Mouse (Mus musculus) midbrain, postnatal 0 days (tissue): Measurements from ENCODE around the gene Ankrd50. TPM values are rescaled to one million over a fixed set of nuclear protein-coding genes. Genes with fewer than 3 reads are reported as not detected.

Source experiments
- ATAC-seq: fragments of 200-750 bp; cut with Nextera tagmentation; 2 replicates; pipeline ENCODE4 v1.8.0; 2017; ENCODE audit warnings: moderate number of reproducible peaks, mild to moderate bottlenecking, moderate TSS enrichment, moderate library complexity; ENCODE audit not compliant: low FRiP score
- DNase-seq: peaks from one replicate; pipeline ENCODE4 v3.0.0-alpha.2; 2015; ENCODE audit warnings: low spot score
- H3K27ac ChIP-seq: fragments of 300-500 bp; sonication (generic); 2 replicates; pipeline ENCODE4 v1.5.1; 2014; ENCODE audit warnings: low read depth, mild to moderate bottlenecking, low read length, mixed read lengths
- H3K27me3 ChIP-seq: fragments of 300-500 bp; sonication (generic); 2 replicates; pipeline ENCODE4 v1.6.1; 2014; ENCODE audit warnings: low read length, control low read depth, mixed read lengths; ENCODE audit not compliant: insufficient read depth
- H3K36me3 ChIP-seq: fragments of 300-500 bp; sonication (generic); 2 replicates; pipeline ENCODE4 v1.6.1; 2014; ENCODE audit warnings: low read length, control low read depth, mixed read lengths; ENCODE audit not compliant: insufficient read depth
- H3K4me1 ChIP-seq: fragments of 300-500 bp; sonication (generic); 2 replicates; pipeline ENCODE4 v1.6.1; 2014; ENCODE audit warnings: mild to moderate bottlenecking, control low read depth, antibody characterized with exemption, low read length, mixed read lengths; ENCODE audit not compliant: insufficient read depth
- H3K4me2 ChIP-seq: fragments of 300-500 bp; sonication (generic); 2 replicates; pipeline ENCODE4 v1.6.1; 2014; ENCODE audit warnings: low read depth, mild to moderate bottlenecking, low read length, mixed read lengths; ENCODE audit not compliant: poor library complexity, severe bottlenecking
- H3K4me3 ChIP-seq: fragments of 300-500 bp; sonication (generic); 2 replicates; pipeline ENCODE4 v1.5.1; 2014; ENCODE audit warnings: low read depth, mild to moderate bottlenecking, low read length, moderate library complexity
- H3K9ac ChIP-seq: fragments of 300-500 bp; sonication (generic); replicated peaks from 2 replicates; pipeline ENCODE4 v1.6.1; 2014; ENCODE audit warnings: mild to moderate bottlenecking, low read length, moderate library complexity, mixed read lengths; ENCODE audit not compliant: poor library complexity, severe bottlenecking
- H3K9me3 ChIP-seq: fragments of 300-500 bp; sonication (generic); 2 replicates; pipeline ENCODE4 v1.6.1; 2016; ENCODE audit warnings: low read length, control low read depth
- CTCF ChIP-seq: IDR thresholded peaks from 2 replicates; pipeline ENCODE4 v1.5.1; 2016; ENCODE audit warnings: antibody characterized with exemption, mild to moderate bottlenecking
- WGBS: fragments of 180-500 bp; shearing (Covaris S2); extraction: QIAGEN DNeasy Blood & Tissue Kit; methylation state at CpG from one replicate; pipeline ENCODE4 v1.1.7; 2014; 5-methylcytosine and 5-hydroxymethylcytosine counted together
- polyA plus RNA-seq: library from polyadenylated mRNA; unstranded; fragments of >200 nt; fragmentation: Nextera tagmentation; extraction: Ambion mirVana; gene quantifications from 2 replicates; pipeline ENCODE4 v1.2.1, GENCODE M21; 2015
- total RNA-seq: library from RNA; depleted of rRNA; stranded (reverse); fragments of >200 nt; gene quantifications from 2 replicates; pipeline ENCODE4 v1.2.3, GENCODE M21; 2014; rRNA removed

The Ankrd50 gene
- 72.7 and 74.1 TPM in 2 replicates for total RNA-seq
- polyA plus RNA-seq, result 12.2 and 14.9 TPM in 2 replicates

- Histone ChIP-seq H3K36me3 (no peaks in the 10 kb centered on the region), H3K4me3 (peak within 1 kb of the TSS; percentile 87), H3K4me2 (peak within 1 kb of the TSS; percentile 91), H3K9me3 (no peaks in the 10 kb centered on the region), H3K9ac (peak within 1 kb of the TSS; percentile 70), H3K4me1 (peaks cover 11% of the 10 kb centered on the region; the same call in 1 of the 2 replicates), H3K27ac (peak within 1 kb of the TSS; percentile 82), H3K27me3 (no peaks in the 10 kb centered on the region)
- WGBS, result 1% methylated on average over 61 of the region's 81 CpGs
- TF ChIP-seq CTCF, result peak; percentile 29
- peak; percentile 98 for ATAC-seq
- DNase-seq, result peak; percentile 98
Observed at GRCm38 (mm10) chr3:38484191-38485106, at the start of gene Ankrd50. TSS of gene Ankrd50 (minus strand) at chr3:38484844.

- DNase-seq, result peak; percentile 20
- WGBS, result 80% methylated on average over 6 of the region's 6 CpGs
- no peak for ATAC-seq
- Histone ChIP-seq H3K9me3 (no peaks in the 10 kb centered on the region), H3K27ac (no peak overlapping the region), H3K9ac (no peak overlapping the region), H3K4me3 (no peak overlapping the region), H3K4me1 (no peaks in the 10 kb centered on the region), H3K4me2 (no peak overlapping the region), H3K36me3 (no peaks in the 10 kb centered on the region), H3K27me3 (no peaks in the 10 kb centered on the region)
- no peak for TF ChIP-seq CTCF
Observed at GRCm38 (mm10) chr3:38534245-38534644, 49.6 kb upstream of the Ankrd50 start.

GRCm38 (mm10) chr3:38520426-38520825 lies 35.8 kb upstream of the Ankrd50 start:
- H3K9me3 ChIP-seq, result no peaks in the 10 kb centered on the region
- no peaks in the 10 kb centered on the region for H3K27me3 ChIP-seq
- no peaks in the 10 kb centered on the region for H3K4me1 ChIP-seq
- DNase-seq (peak; percentile 10), ATAC-seq (no peak)
- H3K27ac ChIP-seq, result no peak overlapping the region
- H3K4me2 ChIP-seq, result no peak overlapping the region
- no peaks in the 10 kb centered on the region for H3K36me3 ChIP-seq
- H3K4me3 ChIP-seq, result no peak overlapping the region
- WGBS, result 89% methylated on average over 2 of the region's 2 CpGs
- TF ChIP-seq CTCF, result no peak
- H3K9ac ChIP-seq, result no peak overlapping the region

- no peaks in the 10 kb centered on the region for H3K9me3 ChIP-seq
- H3K27me3 ChIP-seq, result no peaks in the 10 kb centered on the region
- WGBS, result 80% methylated on average over 3 of the region's 3 CpGs
- H3K4me3 ChIP-seq, result no peak overlapping the region
- no peak for TF ChIP-seq CTCF
- no peak overlapping the region for H3K27ac ChIP-seq
- no peak overlapping the region for H3K4me2 ChIP-seq
- H3K36me3 ChIP-seq, result no peaks in the 10 kb centered on the region
- H3K4me1 ChIP-seq, result no peaks in the 10 kb centered on the region
- ATAC-seq, result no peak
- no peak for DNase-seq
- no peak overlapping the region for H3K9ac ChIP-seq
Observed at GRCm38 (mm10) chr3:38519971-38520370, 35.3 kb upstream of the Ankrd50 start.

GRCm38 (mm10) chr3:38503606-38504005 lies 19.0 kb upstream of the Ankrd50 start:
- Histone ChIP-seq H3K4me3 (no peak overlapping the region), H3K9me3 (no peaks in the 10 kb centered on the region), H3K4me2 (no peak overlapping the region), H3K9ac (no peak overlapping the region), H3K27ac (no peak overlapping the region), H3K4me1 (no peaks in the 10 kb centered on the region), H3K36me3 (no peaks in the 10 kb centered on the region), H3K27me3 (no peaks in the 10 kb centered on the region)
- ATAC-seq, result no peak
- DNase-seq, result no peak
- no peak for TF ChIP-seq CTCF
- 79% methylated on average over 4 of the region's 4 CpGs for WGBS

GRCm38 (mm10) chr3:38502156-38502555 lies 17.5 kb upstream of the Ankrd50 start:
- Histone ChIP-seq H3K4me3 (no peak overlapping the region), H3K9me3 (no peaks in the 10 kb centered on the region), H3K27ac (no peak overlapping the region), H3K9ac (no peak overlapping the region), H3K4me2 (no peak overlapping the region), H3K4me1 (no peaks in the 10 kb centered on the region), H3K27me3 (no peaks in the 10 kb centered on the region), H3K36me3 (no peaks in the 10 kb centered on the region)
- no peak for TF ChIP-seq CTCF
- ATAC-seq (no peak), DNase-seq (no peak)
- WGBS, result 62% methylated on average over 5 of the region's 5 CpGs
